Mouse (Mus musculus): Measurements from ENCODE around the gene Cdkl4.
A peak's percentile ranks its signal among the peaks of the same experiment; 100 is the strongest.

Gene Cdkl4

DNA sequence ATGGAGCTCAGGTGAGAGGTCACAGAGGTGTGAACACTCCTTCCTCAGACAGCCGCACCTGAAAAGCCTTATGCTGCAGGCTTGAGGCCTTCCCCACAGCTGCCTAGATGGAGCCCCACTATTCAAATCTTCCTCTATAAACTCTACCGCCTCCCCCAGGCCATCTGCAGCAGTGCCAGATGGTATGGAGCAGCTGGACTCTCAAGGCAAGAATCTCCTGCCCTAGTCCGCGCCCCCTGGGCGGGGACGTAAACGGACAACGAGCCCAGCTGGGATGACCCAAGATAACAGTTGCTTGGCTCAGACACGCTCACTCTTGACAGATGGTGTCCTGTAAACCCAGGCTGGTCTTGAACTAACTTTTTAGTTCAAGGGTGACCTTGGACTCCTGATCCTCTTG lies 60.4 kb downstream of the Cdkl4 start:
- no peak for DNase-seq (ENCODE audit: inconsistent age in 2 of 2, low spot score in 1 of 2)

DNA sequence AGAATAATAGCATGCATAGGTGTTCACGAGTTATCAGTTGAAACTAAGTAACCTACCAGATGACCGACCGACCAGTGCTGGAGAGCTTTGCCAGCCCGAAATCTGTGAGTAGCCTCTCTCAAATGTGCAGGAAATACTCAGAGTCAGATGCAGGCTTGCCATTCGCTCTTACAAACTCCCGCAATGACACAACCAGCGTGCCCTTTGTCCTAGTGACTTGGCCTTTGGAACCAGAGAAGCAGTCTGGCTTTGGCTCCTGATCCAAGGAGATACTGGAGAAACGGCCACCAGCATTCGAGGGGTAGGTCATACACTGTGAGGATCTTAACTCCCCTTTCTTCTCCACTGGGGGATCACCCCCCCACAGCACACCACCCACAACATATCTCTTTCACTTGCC lies 61.7 kb downstream of the Cdkl4 start:
- peak in 1 of 2 experiments; percentile 44 for DNase-seq (ENCODE audit: inconsistent age in 2 of 2, low spot score in 1 of 2)

DNA sequence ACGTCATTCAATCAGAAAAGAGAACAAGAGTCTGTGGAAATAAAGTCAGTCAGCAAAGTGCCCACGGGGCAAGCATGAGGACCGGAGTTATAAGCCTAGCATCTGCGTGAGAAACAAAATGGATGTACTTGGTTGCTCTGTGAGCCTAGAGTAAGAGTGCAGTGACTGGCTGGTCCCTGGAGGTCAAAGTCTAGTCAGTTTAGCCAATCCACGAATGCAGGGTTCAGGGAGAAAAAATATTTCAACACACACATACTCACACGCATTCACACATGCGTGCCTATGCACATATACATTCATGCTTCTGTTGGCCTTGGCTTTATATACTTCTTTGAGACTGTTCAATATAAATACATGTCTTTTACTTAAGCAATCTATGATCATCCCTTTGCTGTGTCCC lies 62.1 kb downstream of the Cdkl4 start:
- DNase-seq (ENCODE audit: inconsistent age in 2 of 2, low spot score in 1 of 2) = no peak

DNA sequence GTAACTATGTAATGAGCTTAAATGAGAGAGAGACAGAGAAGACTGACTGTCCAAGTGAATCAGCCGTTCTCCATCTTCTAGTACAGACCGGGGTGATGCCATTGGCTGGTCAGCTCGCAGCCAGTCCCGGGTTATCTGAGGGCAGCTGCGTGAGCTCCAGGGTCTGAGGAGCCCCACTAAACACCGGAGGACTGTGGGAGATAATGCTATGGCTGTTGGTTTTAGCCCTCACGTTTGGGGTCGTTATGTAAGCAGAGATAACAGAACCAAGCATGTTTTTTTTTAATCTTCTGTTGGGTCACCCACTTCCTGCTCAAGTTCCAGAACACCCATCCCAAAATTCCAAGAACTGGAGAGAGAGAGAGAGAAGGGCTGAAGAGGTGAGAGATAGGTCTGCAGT lies 63.8 kb downstream of the Cdkl4 start:
- no peak for DNase-seq (ENCODE audit: inconsistent age in 2 of 2, low spot score in 1 of 2)

DNA sequence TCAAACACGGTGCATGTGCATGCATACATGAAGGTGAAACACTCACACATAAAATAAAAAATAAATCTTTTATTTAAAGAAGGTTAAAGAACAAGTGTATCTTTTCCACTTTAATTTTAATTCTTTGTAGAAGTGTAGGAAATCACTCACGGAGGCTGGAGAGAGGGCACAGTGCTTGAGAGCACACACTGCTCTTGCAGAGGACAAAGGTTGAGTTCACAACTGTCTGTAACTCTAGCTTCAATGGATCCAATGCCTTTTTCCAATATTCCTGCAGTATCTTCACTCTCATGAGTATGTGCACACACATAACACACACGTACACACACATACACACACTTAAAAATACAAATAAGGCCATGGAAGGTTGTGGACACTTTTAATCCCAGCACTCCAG lies 67.2 kb downstream of the Cdkl4 start:
- no peak for DNase-seq (ENCODE audit: inconsistent age in 2 of 2, low spot score in 1 of 2)

DNA sequence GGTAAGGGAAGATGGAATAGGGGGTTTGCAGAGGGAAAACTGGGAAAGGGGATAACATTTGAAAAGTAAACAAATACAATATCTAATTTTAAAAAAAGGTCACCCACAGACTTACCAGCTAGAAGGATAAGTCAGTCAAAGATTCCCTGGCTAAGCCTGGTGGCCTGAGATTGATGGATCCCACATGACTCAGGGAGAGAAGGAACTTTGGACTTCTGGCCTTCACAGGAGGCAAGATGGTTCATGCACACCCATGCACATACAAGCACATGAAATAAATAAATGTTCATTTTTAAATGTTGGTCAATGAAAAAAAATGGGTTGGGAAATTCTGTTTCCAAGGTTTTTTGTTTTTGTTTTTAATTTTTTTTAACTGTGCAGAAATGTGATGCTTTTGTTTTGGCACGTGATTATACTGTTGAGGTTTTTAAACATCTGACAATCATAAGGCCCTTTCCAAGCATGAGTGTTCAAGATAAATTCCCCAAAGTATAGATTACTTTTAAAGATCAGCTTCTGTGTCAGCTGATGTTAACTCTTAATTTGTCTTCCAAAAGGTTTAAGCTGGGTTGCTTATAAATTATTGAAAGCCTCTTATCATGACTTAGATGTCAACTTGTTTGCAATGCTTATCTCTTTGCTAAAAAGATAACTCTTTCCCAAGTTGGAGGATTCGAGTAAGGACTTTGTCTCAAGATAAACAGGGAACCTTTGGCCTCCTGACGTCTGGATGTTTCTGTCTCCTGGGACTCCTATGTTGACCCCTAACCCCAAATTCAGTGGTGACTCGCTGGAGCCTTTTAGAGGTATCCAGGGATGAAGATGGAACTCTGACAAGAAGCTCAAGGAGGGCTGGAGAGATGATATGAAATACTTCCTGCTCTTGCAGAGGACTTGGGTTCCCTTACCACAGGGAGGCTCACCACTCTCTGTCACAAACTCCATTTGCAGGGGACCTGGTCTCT lies 67.8 kb downstream of the Cdkl4 start:
- no peak for DNase-seq (ENCODE audit: inconsistent age in 2 of 2, low spot score in 1 of 2)

DNA sequence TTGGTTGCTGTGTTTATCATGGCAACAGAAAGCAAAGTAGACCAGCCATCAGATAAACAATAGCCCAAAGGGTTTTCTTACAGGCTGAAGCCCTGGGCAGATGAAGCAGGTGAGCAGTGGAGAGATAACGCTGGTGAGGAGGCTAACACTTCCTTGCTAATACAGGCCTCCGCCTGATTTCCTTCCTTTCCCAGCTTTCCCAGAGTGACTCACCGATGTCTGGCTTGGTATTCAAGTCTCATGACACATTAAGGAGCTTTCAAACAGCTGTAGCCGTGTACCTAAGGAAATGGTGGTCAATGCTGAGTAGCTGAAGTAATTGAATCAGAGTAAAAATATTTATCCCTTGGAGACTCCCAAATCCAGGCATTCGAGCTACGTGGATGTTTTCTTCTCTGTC lies 71.8 kb downstream of the Cdkl4 start:
- no peak for DNase-seq (ENCODE audit: inconsistent age in 2 of 2, low spot score in 1 of 2)

DNA sequence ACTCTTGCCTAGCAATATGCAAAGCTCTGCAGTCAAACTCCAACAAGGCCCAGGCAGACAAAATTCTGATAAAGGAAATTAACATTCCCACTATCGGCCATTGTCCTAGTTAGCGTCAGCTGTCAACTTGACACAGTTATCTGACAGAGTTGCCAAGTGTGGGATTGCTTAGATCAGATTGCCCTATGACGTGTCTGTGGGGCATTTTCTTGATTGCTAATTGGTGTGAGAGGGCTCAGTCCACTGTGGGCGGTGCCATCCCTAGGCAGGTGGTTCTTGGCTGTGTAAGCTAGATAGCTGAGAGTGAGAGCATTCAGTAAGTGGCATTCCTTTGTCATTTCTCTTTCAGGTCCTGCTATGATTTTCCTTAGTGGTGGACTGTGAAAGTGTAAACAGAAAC lies 72.3 kb downstream of the Cdkl4 start:
- no peak for DNase-seq (ENCODE audit: inconsistent age in 2 of 2, low spot score in 1 of 2)

DNA sequence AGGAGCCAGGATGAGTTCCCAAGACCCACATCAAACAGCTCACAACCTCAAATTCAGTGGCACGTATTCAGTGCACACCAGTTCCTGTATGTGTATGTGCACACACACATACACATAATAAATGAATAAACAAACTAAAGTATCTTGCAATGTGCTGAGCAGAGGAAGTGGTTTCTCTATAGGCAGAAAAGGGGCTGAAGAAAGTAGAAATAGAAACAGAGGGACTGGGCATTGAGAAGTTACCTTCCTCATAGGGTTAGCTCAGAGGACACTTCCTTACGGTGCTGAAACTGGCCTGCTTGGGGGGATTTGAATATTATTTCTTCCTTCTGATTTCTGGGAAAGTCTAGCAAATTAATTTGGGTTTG lies 75.8 kb downstream of the Cdkl4 start:
- DNase-seq (ENCODE audit: inconsistent age in 2 of 2, low spot score in 1 of 2) = no peak

DNA sequence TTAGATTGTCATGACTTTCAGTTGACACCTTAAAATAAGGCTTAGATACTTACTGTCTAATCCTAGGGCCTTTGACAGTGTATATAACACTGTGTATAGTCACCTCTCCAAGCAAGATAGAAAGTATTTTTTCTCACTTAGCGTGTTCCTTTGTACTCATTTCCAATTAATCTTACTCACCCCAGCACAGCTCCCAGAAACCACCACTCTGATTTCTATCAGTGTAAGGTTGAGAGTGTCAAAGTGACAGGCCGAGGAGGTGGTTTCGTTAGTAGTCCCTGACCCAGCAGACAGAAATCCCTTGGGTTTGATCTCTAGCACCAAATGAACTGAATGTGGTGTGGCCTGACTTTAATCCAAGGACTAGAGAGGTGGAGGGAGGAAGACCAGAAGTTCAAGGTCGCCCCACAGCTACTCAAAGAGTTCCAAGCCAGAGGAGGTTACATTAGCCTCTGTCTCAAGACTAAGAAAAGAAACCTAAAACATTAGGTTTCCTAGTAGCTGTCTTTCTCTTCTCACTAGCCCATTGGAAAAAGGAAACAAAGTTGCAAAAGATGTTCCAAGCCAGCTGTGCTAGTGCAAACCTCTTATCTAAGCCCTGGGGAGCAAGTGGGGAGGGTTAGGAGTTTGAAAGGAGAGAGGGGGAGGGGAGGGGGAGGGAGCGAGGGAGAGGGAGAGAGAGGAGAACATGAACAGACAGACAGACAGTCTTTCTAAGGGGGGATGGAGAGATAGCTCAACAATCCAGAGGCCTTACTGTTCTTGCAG lies 76.4 kb downstream of the Cdkl4 start:
- DNase-seq (ENCODE audit: inconsistent age in 2 of 2, low spot score in 1 of 2) = peak; percentile 32 to 54

DNA sequence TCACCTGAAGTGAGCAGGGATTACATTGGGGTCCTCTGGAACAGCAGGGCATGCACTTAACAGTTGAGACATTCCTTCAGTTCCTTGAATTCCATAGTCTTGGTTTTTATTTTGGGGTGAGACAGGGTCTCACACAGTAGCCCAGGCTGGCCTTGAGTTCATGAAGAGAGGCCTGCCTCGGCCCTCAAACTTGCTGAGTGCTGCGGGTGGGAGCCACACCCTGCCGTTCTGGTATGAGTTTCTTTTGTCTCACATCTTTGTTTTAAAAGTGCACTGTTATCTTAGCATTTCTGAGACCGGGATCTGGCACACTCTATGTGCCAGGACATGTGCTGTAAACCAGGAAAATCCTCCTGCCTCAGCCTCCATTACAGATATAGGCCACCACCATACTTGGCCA lies 77.6 kb downstream of the Cdkl4 start:
- no peak for DNase-seq (ENCODE audit: inconsistent age in 2 of 2, low spot score in 1 of 2)

DNA sequence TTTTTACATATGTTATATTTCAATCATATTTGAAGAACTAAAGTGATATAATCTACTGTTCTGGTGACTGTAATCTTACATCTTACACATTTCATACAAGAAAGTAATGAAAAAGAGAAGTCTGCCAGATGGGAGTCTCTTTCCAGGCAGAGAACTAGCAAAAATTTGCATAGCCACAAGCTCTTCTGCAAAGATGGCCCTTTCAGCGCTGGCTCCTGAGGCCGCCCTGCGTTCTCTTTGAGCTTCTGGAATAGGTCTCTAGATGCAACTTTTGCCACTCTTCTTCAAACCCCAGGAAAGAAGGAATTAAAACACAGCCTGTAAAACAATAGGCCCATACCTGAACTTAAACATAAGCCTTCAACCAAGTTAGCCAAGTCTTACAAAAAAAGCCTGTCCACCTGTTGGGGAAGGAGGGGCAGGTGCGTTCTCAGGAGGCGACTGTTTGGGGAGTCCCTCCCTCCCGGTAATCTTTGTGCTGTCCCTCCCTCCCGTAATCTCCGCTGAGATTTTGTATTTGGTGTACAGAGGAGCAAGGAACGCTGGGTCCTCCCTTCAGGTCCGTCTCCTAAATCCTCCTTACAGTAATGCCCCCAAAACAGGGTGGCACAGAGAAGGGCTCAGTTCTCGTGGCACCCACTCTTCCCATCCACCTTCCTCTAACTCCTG lies 78.9 kb downstream of the Cdkl4 start:
- DNase-seq (ENCODE audit: inconsistent age in 2 of 2, low spot score in 1 of 2) = no peak

DNA sequence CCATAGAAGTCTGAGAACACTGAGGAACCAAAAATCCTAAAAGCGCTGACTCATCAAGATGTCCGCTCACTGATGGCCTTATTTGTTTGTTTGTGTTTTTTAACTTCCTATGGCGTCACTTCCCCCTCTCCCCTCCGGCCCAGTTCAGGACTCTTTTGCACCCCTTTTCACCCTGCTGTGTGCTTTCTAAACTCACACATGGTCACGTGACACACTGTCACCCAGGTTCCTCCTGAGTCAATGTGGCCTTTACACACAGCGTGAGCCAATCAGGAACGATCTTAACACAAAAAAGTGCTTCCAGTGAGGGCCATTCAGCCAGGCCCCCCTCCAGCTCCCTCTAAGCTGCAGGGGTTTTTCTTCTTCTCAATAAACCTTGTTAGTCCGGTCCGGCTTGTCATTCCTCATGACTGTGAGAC lies 80.4 kb downstream of the Cdkl4 start:
- DNase-seq (ENCODE audit: inconsistent age in 2 of 2, low spot score in 1 of 2) = no peak

DNA sequence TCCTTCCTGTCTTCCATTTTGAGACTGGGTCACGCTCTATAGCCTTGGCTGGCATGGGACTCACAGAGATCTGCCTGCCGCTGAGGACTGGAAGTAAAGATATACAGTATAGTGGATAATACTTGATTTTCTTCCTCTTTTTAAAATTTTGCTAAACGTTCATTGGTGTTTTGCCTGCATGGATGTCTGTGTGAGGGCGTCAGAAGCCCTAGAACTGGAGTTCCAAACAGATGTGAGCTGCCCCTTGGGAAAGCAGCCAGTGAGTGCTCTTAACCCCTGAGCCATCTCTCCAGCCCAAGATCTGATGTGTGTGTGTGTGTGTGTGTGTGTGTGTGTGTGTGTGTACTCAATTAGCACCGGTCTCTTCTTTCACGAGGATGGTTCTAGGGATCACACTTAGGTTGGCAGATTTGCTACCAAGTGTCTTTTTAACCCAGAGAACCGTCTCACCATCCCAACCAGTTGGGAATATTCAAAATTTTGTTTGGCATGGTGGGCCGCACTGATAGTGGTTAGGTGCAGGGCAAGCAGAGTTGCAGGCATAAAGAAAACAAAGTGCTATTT lies 80.9 kb downstream of the Cdkl4 start:
- no peak for DNase-seq (ENCODE audit: inconsistent age in 2 of 2, low spot score in 1 of 2)

DNA sequence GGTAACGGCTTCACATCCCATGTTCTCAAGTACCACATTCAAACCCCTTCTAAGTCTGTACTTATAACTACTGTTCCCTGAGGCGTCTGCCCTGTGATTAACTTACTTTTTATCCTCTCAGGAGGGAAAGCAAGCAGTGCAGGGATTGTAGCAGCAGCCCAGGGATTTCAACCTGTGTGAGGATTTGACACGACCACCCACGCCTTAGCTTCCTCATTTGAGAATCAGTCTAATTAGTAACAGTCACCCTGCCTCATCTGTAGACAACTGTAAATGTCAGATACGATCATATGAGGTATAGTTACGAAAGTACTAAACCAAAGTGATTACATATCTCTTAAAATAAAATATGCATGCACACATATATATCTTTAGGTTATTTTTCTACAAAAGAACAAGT lies 81.4 kb downstream of the Cdkl4 start:
- no peak for DNase-seq (ENCODE audit: inconsistent age in 2 of 2, low spot score in 1 of 2)

DNA sequence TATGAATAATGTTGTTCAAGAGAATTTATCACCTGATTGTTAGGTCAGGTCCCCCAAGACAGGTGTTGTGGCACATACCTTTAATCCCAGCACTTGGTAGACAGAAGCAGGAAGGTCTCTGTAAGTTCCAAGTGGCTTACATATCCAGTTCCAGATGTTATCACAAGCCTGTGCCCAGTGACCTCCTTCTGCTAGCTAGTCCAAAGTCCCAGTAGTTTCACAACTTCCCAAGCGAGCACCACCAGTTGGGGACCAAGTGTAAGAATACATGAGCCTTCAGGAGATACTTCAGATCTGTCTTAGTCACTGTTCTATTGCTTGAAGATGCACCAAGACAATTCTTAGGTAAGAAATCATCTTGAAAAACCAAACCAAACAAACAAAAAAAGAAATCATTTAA lies 83.7 kb downstream of the Cdkl4 start:
- DNase-seq (ENCODE audit: inconsistent age in 2 of 2, low spot score in 1 of 2) = no peak

DNA sequence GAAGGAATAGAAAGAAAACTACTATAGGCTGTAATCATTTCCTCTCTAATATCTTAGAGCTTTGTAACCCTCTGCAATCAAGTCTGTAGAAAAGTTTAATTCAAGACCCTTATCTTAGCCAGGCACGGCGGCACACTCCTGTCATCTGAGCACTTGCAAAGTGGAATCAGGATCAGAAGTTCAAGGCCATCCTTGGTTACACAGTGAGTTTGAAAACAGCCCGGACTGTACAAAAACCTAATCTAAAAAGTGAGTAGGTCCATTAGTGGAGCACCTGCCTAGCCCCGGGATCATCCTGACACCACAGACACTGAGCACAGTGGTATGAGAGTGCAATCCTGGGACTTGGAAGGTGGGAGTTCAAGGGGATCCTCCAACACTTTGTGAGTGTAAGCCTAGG lies 84.8 kb downstream of the Cdkl4 start:
- no peak for DNase-seq (ENCODE audit: inconsistent age in 2 of 2, low spot score in 1 of 2)

DNA sequence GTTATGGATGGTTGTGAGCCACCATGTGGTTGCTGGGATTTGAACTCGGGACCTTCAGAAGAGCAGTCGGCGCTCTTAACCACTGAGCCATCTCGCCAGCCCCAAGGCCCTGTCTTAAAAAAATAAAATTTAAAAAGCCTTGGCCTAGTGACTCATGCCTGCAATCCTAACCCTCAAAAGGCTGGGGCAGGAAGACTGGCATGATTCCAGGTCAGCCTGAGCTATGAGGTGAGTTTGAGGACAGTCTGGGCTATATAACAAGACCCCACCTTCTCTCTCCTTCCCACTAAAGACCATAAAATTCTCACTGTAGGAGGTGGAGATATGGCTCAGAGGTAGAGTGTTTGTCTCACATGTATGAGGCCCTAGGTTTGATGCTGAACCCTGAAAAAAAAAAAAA lies 85.3 kb downstream of the Cdkl4 start:
- peak; percentile 62 to 84 for DNase-seq (ENCODE audit: inconsistent age in 2 of 2, low spot score in 1 of 2)

DNA sequence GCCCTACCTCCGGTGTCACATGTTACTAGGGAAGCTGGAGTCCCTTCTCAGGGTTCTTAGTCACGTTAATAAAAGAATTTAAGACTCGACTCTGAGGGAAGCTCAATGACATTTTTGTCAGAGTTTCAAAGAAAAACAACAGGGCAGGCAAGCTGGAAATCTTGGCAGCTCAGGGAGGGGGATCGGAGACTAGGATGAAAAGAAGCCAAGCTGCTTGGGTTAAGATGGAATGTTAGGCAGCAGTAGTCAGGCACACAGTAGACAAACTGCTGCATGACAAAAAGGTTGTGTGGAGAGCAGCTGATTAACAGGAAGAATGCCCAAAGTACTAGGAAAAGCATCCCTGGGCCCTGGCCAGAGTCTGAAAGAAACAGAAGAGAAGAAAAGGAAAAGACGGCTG lies 87.4 kb downstream of the Cdkl4 start:
- DNase-seq (ENCODE audit: inconsistent age in 2 of 2, low spot score in 1 of 2) = no peak

DNA sequence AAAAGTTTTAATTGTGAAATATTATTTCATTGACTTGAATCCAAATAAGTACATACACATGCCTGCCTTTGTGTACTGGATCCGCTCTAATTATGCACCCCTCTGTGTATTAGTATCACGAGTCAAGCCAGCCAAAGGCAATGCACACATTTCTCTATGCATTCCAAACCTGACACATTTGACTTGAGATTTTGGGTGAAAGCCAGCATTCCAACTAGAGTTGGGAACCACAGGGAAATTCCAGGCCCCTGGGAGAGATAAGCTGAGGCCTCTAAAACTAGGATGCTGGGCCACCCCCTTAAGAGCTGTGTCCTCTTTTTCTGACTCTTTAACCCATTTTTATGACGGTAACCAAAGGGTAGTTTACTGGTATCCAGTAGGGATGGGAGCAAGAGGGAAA lies 88.7 kb downstream of the Cdkl4 start:
- no peak for DNase-seq (ENCODE audit: inconsistent age in 2 of 2, low spot score in 1 of 2)

DNA sequence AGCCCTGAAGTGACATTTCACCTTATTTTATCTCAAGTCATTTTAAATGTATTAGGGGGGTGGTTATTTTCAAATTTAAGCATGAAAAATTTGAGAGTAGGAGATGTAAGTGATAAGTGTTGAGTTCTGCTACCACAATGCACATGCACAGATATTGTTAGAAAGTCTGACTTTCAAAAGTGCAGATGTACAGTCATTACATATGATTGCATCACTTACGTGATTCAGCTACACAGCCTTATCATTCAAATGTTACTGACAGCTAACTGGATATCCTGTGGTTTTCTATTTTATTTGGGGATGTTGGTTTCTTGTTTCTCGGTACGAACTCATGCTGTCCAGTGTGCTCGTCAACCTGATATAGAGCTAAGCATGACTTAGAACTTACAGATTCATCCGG lies 92.5 kb downstream of the Cdkl4 start:
- no peak for DNase-seq (ENCODE audit: inconsistent age in 2 of 2, low spot score in 1 of 2)

DNA sequence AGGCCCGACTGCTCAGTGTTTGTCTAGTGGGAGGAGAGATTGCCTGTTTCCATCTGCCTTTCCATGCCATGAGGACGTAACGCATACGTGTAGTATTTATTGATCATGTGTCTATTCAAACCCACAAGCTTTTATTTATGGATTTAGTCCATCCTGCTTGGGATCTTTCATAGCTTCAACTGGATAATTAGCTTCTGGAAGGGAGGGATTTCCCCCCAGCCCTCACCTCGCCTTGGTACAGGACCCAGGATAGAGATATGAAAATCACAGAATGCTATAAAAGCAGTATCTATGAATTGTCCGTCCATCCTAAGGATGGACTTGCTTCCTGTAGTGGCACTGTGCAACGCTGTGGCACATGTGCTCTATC lies 96.8 kb downstream of the Cdkl4 start:
- peak in 1 of 2 experiments; percentile 48 for DNase-seq (ENCODE audit: inconsistent age in 2 of 2, low spot score in 1 of 2)
